Mouse (Mus musculus): ENCODE measurements around the gene Plcb2. TPM values are rescaled to one million over a fixed set of nuclear protein-coding genes. Genes with fewer than 3 reads are reported as not detected.

Gene Plcb2
- polyA plus RNA-seq, 1 experiment from 2014 or later = 1.1 TPM

- H3K27me3 ChIP-seq = no peaks in the 10 kb centered on the region; the same call in 1 of the 2 replicates
- no peaks in the 10 kb centered on the region for H3K9me3 ChIP-seq (replicated peaks)
- WGBS = 20% methylated on average over 10 of the region's 10 CpGs
- H3K4me2 ChIP-seq (replicated peaks) = peak overlapping the region; percentile 50
- no peaks in the 10 kb centered on the region for H3K36me3 ChIP-seq
- H3K9ac ChIP-seq = 0 out of 2 replicates have a peak overlapping the region, but pooled peaks have one; percentile 21
- H3K27ac ChIP-seq (replicated peaks) = peak overlapping the region; percentile 91
- peak overlapping the region; percentile 21; the same call in 1 of the 2 replicates for H3K4me3 ChIP-seq (replicated peaks)
- ATAC-seq (ENCODE audit: insufficient number of reproducible peaks, low FRiP score, low TSS enrichment, low read depth) = no peak
- H3K4me1 ChIP-seq = peaks cover 47% of the 10 kb centered on the region
Observed at GRCm38 (mm10) chr2:118762784-118763148, 34.5 kb upstream of the Plcb2 start.

DNA sequence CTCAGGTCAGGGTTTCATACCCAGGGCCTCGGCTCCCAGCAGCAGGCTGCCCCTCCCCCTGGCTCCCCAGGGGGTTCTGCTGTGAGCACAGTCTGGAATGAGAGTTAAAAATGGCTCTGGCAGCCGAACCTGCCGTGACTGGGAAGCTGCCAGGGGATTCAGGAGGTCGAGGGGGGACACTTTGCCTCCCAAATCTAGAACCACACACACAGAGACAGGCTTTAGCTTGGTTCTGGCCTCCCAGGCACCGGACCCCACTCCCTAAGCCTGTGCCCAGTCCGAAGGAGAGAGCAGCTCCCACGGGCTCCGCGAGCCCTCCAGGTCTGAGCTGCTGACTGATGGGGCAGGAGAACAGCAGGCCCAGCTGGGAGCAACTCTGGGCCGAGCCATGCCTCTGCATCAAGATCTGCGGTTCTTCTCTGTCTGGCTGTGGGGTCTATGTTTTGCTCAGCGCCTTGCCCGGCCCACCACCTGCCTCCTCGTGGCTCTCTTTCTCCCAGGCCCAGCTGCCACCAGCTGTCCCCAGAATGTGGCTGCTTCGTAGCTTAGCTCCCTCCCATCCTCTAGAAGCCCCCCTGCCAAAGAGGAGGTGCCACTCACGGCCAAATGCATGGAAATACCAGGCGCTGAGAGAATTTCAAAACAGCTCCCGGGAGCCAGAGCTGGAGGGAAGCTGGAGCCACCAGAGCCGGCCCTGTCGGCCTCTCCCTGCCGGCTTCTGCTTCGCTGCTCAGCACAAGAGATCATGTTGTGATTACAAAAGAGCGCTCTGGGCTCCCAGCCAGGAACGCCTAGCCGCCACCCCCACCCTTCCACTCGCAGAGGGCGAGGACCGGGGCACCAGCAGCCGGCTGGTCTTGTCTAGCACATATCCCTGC lies 33.9 kb upstream of the Plcb2 start, which contains the start of gene Ccdc9b:
Ccdc9b (minus strand) TSS at position 756 of the 878 bp plus-strand sequence.
- Histone ChIP-seq H3K4me1 (peaks cover 51% of the 10 kb centered on the region), H3K36me3 (no peaks in the 10 kb centered on the region), H3K27me3 (no peaks in the 10 kb centered on the region; the same call in 1 of the 2 replicates), H3K27ac (replicated peaks) (peak within 1 kb of the TSS; percentile 91), H3K4me2 (replicated peaks) (peak within 1 kb of the TSS; percentile 50), H3K9ac (peak within 1 kb of the TSS; percentile 21; the same call in 1 of the 2 replicates), H3K4me3 (replicated peaks) (peak within 1 kb of the TSS; percentile 21), H3K9me3 (replicated peaks) (no peaks in the 10 kb centered on the region)
- WGBS = 4% methylated on average over 29 of the region's 29 CpGs
- peak; percentile 71 for ATAC-seq (ENCODE audit: insufficient number of reproducible peaks, low FRiP score, low TSS enrichment, low read depth)

DNA sequence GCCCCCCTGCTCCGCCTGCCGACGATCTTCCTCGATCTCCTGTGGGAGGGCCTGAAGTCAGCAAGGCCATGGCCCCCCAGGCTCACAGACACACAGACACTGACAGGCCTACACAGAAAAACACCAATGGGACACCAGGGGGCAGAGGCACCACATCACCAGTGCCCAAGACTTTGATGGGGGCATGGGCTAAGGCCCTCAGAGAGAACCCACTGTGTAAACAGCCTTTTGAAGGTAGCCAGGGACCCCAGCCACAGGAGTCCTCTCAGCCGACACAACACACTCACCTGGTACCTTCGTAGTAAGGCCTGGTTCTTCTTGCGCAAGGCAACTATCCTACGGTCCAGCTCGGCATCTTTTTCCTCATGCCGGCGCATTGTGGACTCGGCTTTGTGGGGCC lies 33.1 kb upstream of the Plcb2 start:
- Histone ChIP-seq H3K9ac (no peak overlapping the region), H3K27ac (replicated peaks) (peak overlapping the region; percentile 91)

GRCm38 (mm10) chr2:118760311-118761025 lies 32.2 kb upstream of the Plcb2 start:
- H3K4me3 ChIP-seq (replicated peaks) = no peak overlapping the region
- no peak for ATAC-seq (ENCODE audit: insufficient number of reproducible peaks, low FRiP score, low TSS enrichment, low read depth)
- no peak overlapping the region for H3K4me2 ChIP-seq (replicated peaks)
- no peak overlapping the region for H3K9ac ChIP-seq
- no peak overlapping the region for H3K27ac ChIP-seq (replicated peaks)
- H3K9me3 ChIP-seq (replicated peaks) = no peaks in the 10 kb centered on the region
- H3K27me3 ChIP-seq = no peaks in the 10 kb centered on the region; the same call in 1 of the 2 replicates
- no peaks in the 10 kb centered on the region for H3K36me3 ChIP-seq
- 78% methylated on average over 11 of the region's 11 CpGs for WGBS
- peaks cover 56% of the 10 kb centered on the region for H3K4me1 ChIP-seq

More for the DNA sequence above, 33.1 kb upstream of the Plcb2 start:
- no peaks in the 10 kb centered on the region for H3K36me3 ChIP-seq
- 77% methylated on average over 12 of the region's 12 CpGs for WGBS
- no peak for ATAC-seq (ENCODE audit: insufficient number of reproducible peaks, low FRiP score, low TSS enrichment, low read depth)
- H3K9me3 ChIP-seq (replicated peaks) = no peaks in the 10 kb centered on the region
- no peaks in the 10 kb centered on the region; the same call in 1 of the 2 replicates for H3K27me3 ChIP-seq
- H3K4me3 ChIP-seq (replicated peaks) = no peak overlapping the region
- peak overlapping the region; percentile 50 for H3K4me2 ChIP-seq (replicated peaks)
- H3K4me1 ChIP-seq = peaks cover 56% of the 10 kb centered on the region

- H3K9ac ChIP-seq = no peak overlapping the region
- no peak overlapping the region for H3K27ac ChIP-seq (replicated peaks)
- no peaks in the 10 kb centered on the region for H3K9me3 ChIP-seq (replicated peaks)
- H3K27me3 ChIP-seq = no peaks in the 10 kb centered on the region; the same call in 1 of the 2 replicates
- 15% methylated on average over 8 of the region's 8 CpGs for WGBS
- no peaks in the 10 kb centered on the region for H3K36me3 ChIP-seq
- peaks cover 56% of the 10 kb centered on the region for H3K4me1 ChIP-seq
- no peak overlapping the region for H3K4me3 ChIP-seq (replicated peaks)
- ATAC-seq (ENCODE audit: insufficient number of reproducible peaks, low FRiP score, low TSS enrichment, low read depth) = no peak
- no peak overlapping the region for H3K4me2 ChIP-seq (replicated peaks)
Observed at GRCm38 (mm10) chr2:118759828-118760227, 31.6 kb upstream of the Plcb2 start.

GRCm38 (mm10) chr2:118756103-118756502 lies 27.9 kb upstream of the Plcb2 start:
- H3K9me3 ChIP-seq (replicated peaks) = no peaks in the 10 kb centered on the region
- no peaks in the 10 kb centered on the region for H3K36me3 ChIP-seq
- no peaks in the 10 kb centered on the region; the same call in 1 of the 2 replicates for H3K27me3 ChIP-seq
- H3K4me2 ChIP-seq (replicated peaks) = no peak overlapping the region
- no peak for ATAC-seq (ENCODE audit: insufficient number of reproducible peaks, low FRiP score, low TSS enrichment, low read depth)
- H3K27ac ChIP-seq (replicated peaks) = no peak overlapping the region
- H3K4me3 ChIP-seq (replicated peaks) = no peak overlapping the region
- peaks cover 37% of the 10 kb centered on the region for H3K4me1 ChIP-seq
- H3K9ac ChIP-seq = no peak overlapping the region
- 56% methylated on average over 4 of the region's 4 CpGs for WGBS

DNA sequence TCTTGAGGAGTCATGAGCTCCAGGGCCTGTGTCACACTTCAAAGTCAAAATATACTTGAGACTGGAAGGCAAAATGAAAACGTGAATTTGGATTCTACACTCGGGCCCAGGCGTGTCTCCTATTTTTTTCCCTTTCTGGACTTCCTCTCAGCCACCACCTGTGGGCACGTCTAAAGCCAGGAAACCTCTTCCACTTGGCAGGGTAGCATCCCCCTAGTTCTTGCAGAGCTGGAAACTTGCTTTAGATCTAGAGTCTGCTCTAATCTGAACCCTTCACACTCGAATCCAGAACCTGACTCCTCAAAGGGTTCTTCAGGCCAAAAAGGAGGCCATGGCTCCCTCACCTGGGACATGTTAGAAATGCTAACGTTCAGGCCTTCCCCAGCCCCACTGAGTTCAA lies 27.2 kb upstream of the Plcb2 start:
- H3K27ac ChIP-seq (replicated peaks) = no peak overlapping the region
- no peak overlapping the region for H3K9ac ChIP-seq
- no peaks in the 10 kb centered on the region; the same call in 1 of the 2 replicates for H3K27me3 ChIP-seq
- 72% methylated on average over 6 of the region's 6 CpGs for WGBS
- ATAC-seq (ENCODE audit: insufficient number of reproducible peaks, low FRiP score, low TSS enrichment, low read depth) = no peak
- no peaks in the 10 kb centered on the region for H3K9me3 ChIP-seq (replicated peaks)
- peaks cover 39% of the 10 kb centered on the region for H3K4me1 ChIP-seq
- no peaks in the 10 kb centered on the region for H3K36me3 ChIP-seq
- H3K4me3 ChIP-seq (replicated peaks) = no peak overlapping the region
- no peak overlapping the region for H3K4me2 ChIP-seq (replicated peaks)

DNA sequence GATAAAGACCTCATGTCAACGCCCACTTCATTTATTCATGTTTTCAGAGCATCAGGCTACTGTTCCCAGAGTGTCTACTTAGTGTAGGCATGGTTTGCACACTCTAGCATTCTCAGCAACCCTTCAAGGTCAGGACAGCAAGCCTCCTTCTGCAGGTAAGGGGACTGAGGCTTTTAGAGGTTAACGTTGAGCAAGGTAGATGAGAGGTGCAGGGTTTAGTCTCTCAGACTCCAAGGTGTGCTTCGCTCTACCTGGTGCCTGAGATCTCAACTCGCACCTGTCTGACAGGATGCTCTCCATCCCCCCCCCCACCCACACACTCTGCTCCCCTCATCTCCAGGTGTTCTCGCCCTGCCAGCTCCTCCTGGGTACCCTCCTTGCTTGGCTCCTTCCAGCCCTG lies 25.9 kb upstream of the Plcb2 start:
- no peaks in the 10 kb centered on the region for H3K9me3 ChIP-seq (replicated peaks)
- no peak for ATAC-seq (ENCODE audit: insufficient number of reproducible peaks, low FRiP score, low TSS enrichment, low read depth)
- no peak overlapping the region for H3K27ac ChIP-seq (replicated peaks)
- no peaks in the 10 kb centered on the region for H3K27me3 ChIP-seq
- H3K4me2 ChIP-seq (replicated peaks) = no peak overlapping the region
- no peak overlapping the region for H3K4me3 ChIP-seq (replicated peaks)
- H3K9ac ChIP-seq = no peak overlapping the region
- 85% methylated on average over 5 of the region's 5 CpGs for WGBS
- H3K36me3 ChIP-seq = no peaks in the 10 kb centered on the region
- H3K4me1 ChIP-seq = peaks cover 45% of the 10 kb centered on the region

- Histone ChIP-seq H3K27ac (replicated peaks) (no peak overlapping the region), H3K27me3 (no peaks in the 10 kb centered on the region), H3K4me2 (replicated peaks) (no peak overlapping the region), H3K9me3 (replicated peaks) (no peaks in the 10 kb centered on the region), H3K9ac (no peak overlapping the region), H3K36me3 (no peaks in the 10 kb centered on the region), H3K4me3 (replicated peaks) (no peak overlapping the region), H3K4me1 (peaks cover 42% of the 10 kb centered on the region)
- WGBS = 76% methylated on average over 4 of the region's 4 CpGs
- no peak for ATAC-seq (ENCODE audit: insufficient number of reproducible peaks, low FRiP score, low TSS enrichment, low read depth)
Observed at GRCm38 (mm10) chr2:118752792-118753108, 24.5 kb upstream of the Plcb2 start.

- Histone ChIP-seq H3K36me3 (no peaks in the 10 kb centered on the region), H3K4me1 (peaks cover 43% of the 10 kb centered on the region), H3K27ac (replicated peaks) (no peak overlapping the region), H3K4me2 (replicated peaks) (no peak overlapping the region), H3K27me3 (no peaks in the 10 kb centered on the region), H3K9ac (no peak overlapping the region), H3K9me3 (replicated peaks) (no peaks in the 10 kb centered on the region), H3K4me3 (replicated peaks) (no peak overlapping the region)
- ATAC-seq (ENCODE audit: insufficient number of reproducible peaks, low FRiP score, low TSS enrichment, low read depth) = no peak
- 64% methylated on average over 16 of the region's 16 CpGs for WGBS
Observed at GRCm38 (mm10) chr2:118751896-118752791, 23.9 kb upstream of the Plcb2 start.

Data from embryonic facial prominence, embryonic 15.5 days (tissue).